In the genomic region with DNA sequence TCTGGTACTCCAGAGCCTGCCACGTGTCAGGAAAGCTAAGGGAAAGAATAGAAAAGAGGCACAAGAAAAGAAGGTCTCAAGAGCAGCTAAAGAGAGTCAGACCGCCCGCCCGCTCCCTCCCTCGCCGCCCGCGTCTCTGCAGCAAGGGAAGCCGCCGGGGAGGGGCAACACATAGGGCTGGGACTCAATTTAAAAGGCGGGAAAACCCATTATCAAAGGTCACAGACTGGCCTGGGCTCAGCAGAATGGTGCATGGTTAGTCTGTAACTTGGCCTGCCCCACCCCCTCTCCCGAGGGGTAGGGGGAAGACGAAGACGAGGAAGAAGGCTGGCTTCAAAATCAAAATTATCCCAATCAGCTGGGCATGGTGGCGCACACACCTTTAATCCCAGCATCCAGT, we compare ENCODE assay signal across 10 mouse cellular contexts. TPM values are rescaled to one million over a fixed set of nuclear protein-coding genes. Genes with fewer than 3 reads are reported as not detected.
DNase-seq lines count a peak whose midpoint lies in the region; ATAC-seq and TF ChIP-seq lines count a peak whose summit lies in the region.
"Had no signal": no experiment of that assay in that cellular context is flagged by ENCODE, and none has a peak within 500 bp of the region (broad histone marks: within the 10 kb centered on the region; RNA-seq: fewer than 3 reads in every experiment).

No protein-coding gene starts in this region.

- peak; percentile 26 for DNase-seq in kidney, adult 11 months
- peak; percentile 11 for DNase-seq in brain, embryonic 14.5 days (ENCODE audit: low read depth)
- no peak for DNase-seq in cerebellum, adult 9-11 months
- DNase-seq in right cerebral cortex, adult 18-20 months = no peak

- H3K9ac ChIP-seq in kidney, embryonic 15.5 days = no peak overlapping the region
- peak overlapping the region; percentile 66 for H3K9ac ChIP-seq in liver, embryonic 12.5 days

- WGBS in kidney, embryonic 15.5 days = 44% methylated on average over 15 of the region's 15 CpGs
- WGBS in liver, embryonic 12.5 days (ENCODE audit: insufficient replicate concordance) = 14% methylated on average over 15 of the region's 15 CpGs

- H3K27ac ChIP-seq in kidney, embryonic 15.5 days = no peak overlapping the region
- peak overlapping the region; percentile 78 for H3K27ac ChIP-seq in liver, embryonic 12.5 days
- H3K27ac ChIP-seq: macrophage had no signal

- peaks cover 29% of the 10 kb centered on the region for H3K4me1 ChIP-seq in kidney, embryonic 15.5 days
- peaks cover 50% of the 10 kb centered on the region for H3K4me1 ChIP-seq in liver, embryonic 12.5 days

- no peak for ATAC-seq in kidney, embryonic 15.5 days (replicated peaks; ENCODE audit: low FRiP score)
- ATAC-seq in erythroblast, adult 5-6 weeks (replicated peaks; ENCODE audit: low FRiP score, poor library complexity, severe bottlenecking) = peak; percentile 85
- peak; percentile 94 for ATAC-seq in liver, embryonic 12.5 days
- ATAC-seq in cerebellum, adult (ENCODE audit: insufficient number of reproducible peaks, low FRiP score, low TSS enrichment) = no peak
- ATAC-seq: Patski had no signal

- no peak overlapping the region for H3K4me3 ChIP-seq in kidney, embryonic 15.5 days (replicated peaks)
- H3K4me3 ChIP-seq in liver, embryonic 12.5 days = peak overlapping the region; percentile 30

- H3K9me3 ChIP-seq in kidney, embryonic 15.5 days (replicated peaks) = no peaks in the 10 kb centered on the region
- H3K9me3 ChIP-seq in liver, embryonic 12.5 days (replicated peaks) = no peaks in the 10 kb centered on the region

- TF ChIP-seq CTCF in brain, embryonic 14.5 days (IDR thresholded peaks at IDR 0.05; ENCODE audit: borderline replicate concordance, extremely low read depth, insufficient read depth, insufficient read length) = no peak

- H3K27me3 ChIP-seq in kidney, embryonic 15.5 days = no peaks in the 10 kb centered on the region
- no peaks in the 10 kb centered on the region for H3K27me3 ChIP-seq in liver, embryonic 12.5 days (replicated peaks)
- H3K27me3 ChIP-seq: Patski had no signal

- H3K4me2 ChIP-seq in kidney, embryonic 15.5 days = no peak overlapping the region
- peak overlapping the region; percentile 68 for H3K4me2 ChIP-seq in liver, embryonic 12.5 days

- no peak for TF ChIP-seq POLR2A in brain, embryonic 14.5 days (IDR thresholded peaks at IDR 0.05; ENCODE audit: borderline replicate concordance, extremely low read depth, insufficient read depth, insufficient read length, poor library complexity, severe bottlenecking)

- H3K36me3 ChIP-seq in kidney, embryonic 15.5 days = no peaks in the 10 kb centered on the region
- H3K36me3 ChIP-seq in liver, embryonic 12.5 days = no peaks in the 10 kb centered on the region

RNA-seq across cellular contexts. Expression of a gene that starts 22.8 kb away (rescaled TPM):
- polyA plus RNA-seq in kidney, embryonic 15.5 days (2015; fragmentation: Nextera tagmentation; extraction: Ambion mirVana) = 4.5 and 7.0 TPM in 2 replicates
- 0.77 and 1.2 TPM in 2 replicates for polyA plus RNA-seq in brain, embryonic 14.5 days (2012; rRNA removed)
- total RNA-seq in erythroblast, adult 5-6 weeks (2015; ENCODE audit: low replicate concordance) = 0.38 and 4.8 TPM in 2 replicates
- 2.8 and 5.2 TPM in 2 replicates for total RNA-seq in erythroblast, adult 5-6 weeks (2017; ENCODE audit: low replicate concordance)
- 0.72 and 0.98 TPM in 2 replicates for polyA plus RNA-seq in liver, embryonic 12.5 days (2016; fragmentation: Nextera tagmentation; extraction: Ambion mirVana)

RNA-seq across cellular contexts. Expression of a gene that starts 23.0 kb away (rescaled TPM):
- polyA plus RNA-seq in kidney, embryonic 15.5 days (2015; fragmentation: Nextera tagmentation; extraction: Ambion mirVana) = 9.1 and 11.1 TPM in 2 replicates
- polyA plus RNA-seq in brain, embryonic 14.5 days (2012; rRNA removed) = 5.3 and 6.0 TPM in 2 replicates
- total RNA-seq in erythroblast, adult 5-6 weeks (2015; ENCODE audit: low replicate concordance) = 1.3 TPM in 1 of 2 replicates, not detected in the other
- 0.17 and 1.1 TPM in 2 replicates for total RNA-seq in erythroblast, adult 5-6 weeks (2017; ENCODE audit: low replicate concordance)
- 3.3 and 3.6 TPM in 2 replicates for polyA plus RNA-seq in liver, embryonic 12.5 days (2016; fragmentation: Nextera tagmentation; extraction: Ambion mirVana)

RNA-seq across cellular contexts. Expression of a gene that starts 33.1 kb away (rescaled TPM):
- 0.45 and 0.53 TPM in 2 replicates for polyA plus RNA-seq in kidney, embryonic 15.5 days (2015; fragmentation: Nextera tagmentation; extraction: Ambion mirVana)
- polyA plus RNA-seq in brain, embryonic 14.5 days (2012; rRNA removed) = 0.55 and 0.71 TPM in 2 replicates
- total RNA-seq in erythroblast, adult 5-6 weeks (2015; ENCODE audit: low replicate concordance) = 9.2 and 17.9 TPM in 2 replicates
- 0.28 and 7.8 TPM in 2 replicates for total RNA-seq in erythroblast, adult 5-6 weeks (2017; ENCODE audit: low replicate concordance)
- polyA plus RNA-seq in liver, embryonic 12.5 days (2016; fragmentation: Nextera tagmentation; extraction: Ambion mirVana) = 0.14 and 0.23 TPM in 2 replicates

RNA-seq across cellular contexts. Expression of a gene that starts 36.8 kb away (rescaled TPM):
- 91.6 and 95.2 TPM in 2 replicates for polyA plus RNA-seq in kidney, embryonic 15.5 days (2015; fragmentation: Nextera tagmentation; extraction: Ambion mirVana)
- polyA plus RNA-seq in brain, embryonic 14.5 days (2012; rRNA removed) = 139 and 167 TPM in 2 replicates
- total RNA-seq in erythroblast, adult 5-6 weeks (2015; ENCODE audit: low replicate concordance) = 46.4 and 52.3 TPM in 2 replicates
- total RNA-seq in erythroblast, adult 5-6 weeks (2017; ENCODE audit: low replicate concordance) = 10.3 and 18.2 TPM in 2 replicates
- 53.8 and 56.2 TPM in 2 replicates for polyA plus RNA-seq in liver, embryonic 12.5 days (2016; fragmentation: Nextera tagmentation; extraction: Ambion mirVana)

RNA-seq across cellular contexts. Expression of a gene that starts 39.8 kb away (rescaled TPM):
- 29.9 and 31.1 TPM in 2 replicates for polyA plus RNA-seq in kidney, embryonic 15.5 days (2015; fragmentation: Nextera tagmentation; extraction: Ambion mirVana)
- 35.8 and 71.0 TPM in 2 replicates for polyA plus RNA-seq in brain, embryonic 14.5 days (2012; rRNA removed)
- total RNA-seq in erythroblast, adult 5-6 weeks (2015; ENCODE audit: low replicate concordance) = 56.5 and 58.3 TPM in 2 replicates
- total RNA-seq in erythroblast, adult 5-6 weeks (2017; ENCODE audit: low replicate concordance) = 69.5 and 76.9 TPM in 2 replicates
- polyA plus RNA-seq in liver, embryonic 12.5 days (2016; fragmentation: Nextera tagmentation; extraction: Ambion mirVana) = 17.4 and 20.2 TPM in 2 replicates

Comparison
In these comparisons a context has a peak if more than half of its experiments do, and no peak if none do; other contexts are left out.
1. DNase-seq: peak in kidney, adult 11 months (single experiment) and brain, embryonic 14.5 days (single experiment); none in cerebellum, adult 9-11 months (single experiment) and right cerebral cortex, adult 18-20 months (single experiment).
2. ATAC-seq: peak in erythroblast, adult 5-6 weeks (single experiment) and liver, embryonic 12.5 days (single experiment); none in kidney, embryonic 15.5 days (single experiment) and cerebellum, adult (single experiment).